Mouse (Mus musculus): ENCODE results near the gene Lrrc8d. TPM values are rescaled to one million over a fixed set of nuclear protein-coding genes. Genes with fewer than 3 reads are reported as not detected.

Gene Lrrc8d
- total and polyA plus RNA-seq, 3 experiments, result 11.4 to 258 (median 21.9) TPM

DNA sequence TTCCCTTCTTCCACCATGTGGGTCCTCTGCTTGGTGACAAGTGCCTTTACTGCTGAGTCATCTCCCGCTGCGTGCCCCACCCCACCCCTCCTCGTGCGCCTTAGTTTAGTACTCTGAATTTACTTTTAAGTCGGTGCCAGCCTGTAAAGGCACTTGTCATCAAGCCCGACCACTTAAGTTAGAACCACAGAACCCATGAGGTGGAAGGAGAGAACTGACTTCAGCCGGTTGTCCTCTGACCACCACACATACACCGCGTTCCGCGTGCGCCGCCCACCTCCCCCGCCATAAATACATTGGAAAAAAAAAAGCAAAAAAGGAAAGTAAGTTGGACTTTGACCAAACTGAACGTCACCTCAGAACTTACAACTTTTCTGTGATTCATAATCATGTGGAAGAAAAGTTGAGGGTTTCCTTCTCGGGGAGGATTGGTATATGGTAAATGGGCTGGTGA is 31.4 kb downstream of the Lrrc8d start (continued):
- peak; percentile 93 for TF ChIP-seq GABPA (IDR thresholded peaks at IDR 0.05; ENCODE audit: low read depth, low read length)
- TF ChIP-seq TCF12 (IDR thresholded peaks at IDR 0.05; ENCODE audit: low read depth, low read length), result peak; percentile 11; the same call in 1 of the 2 replicates
- TF ChIP-seq EP300 (IDR thresholded peaks at IDR 0.05; ENCODE audit: low read depth in 1 of 2, low read length in 2 of 2), result peak in 1 of 2 experiments; percentile 50; a peak in 1 of 4 replicates

DNA sequence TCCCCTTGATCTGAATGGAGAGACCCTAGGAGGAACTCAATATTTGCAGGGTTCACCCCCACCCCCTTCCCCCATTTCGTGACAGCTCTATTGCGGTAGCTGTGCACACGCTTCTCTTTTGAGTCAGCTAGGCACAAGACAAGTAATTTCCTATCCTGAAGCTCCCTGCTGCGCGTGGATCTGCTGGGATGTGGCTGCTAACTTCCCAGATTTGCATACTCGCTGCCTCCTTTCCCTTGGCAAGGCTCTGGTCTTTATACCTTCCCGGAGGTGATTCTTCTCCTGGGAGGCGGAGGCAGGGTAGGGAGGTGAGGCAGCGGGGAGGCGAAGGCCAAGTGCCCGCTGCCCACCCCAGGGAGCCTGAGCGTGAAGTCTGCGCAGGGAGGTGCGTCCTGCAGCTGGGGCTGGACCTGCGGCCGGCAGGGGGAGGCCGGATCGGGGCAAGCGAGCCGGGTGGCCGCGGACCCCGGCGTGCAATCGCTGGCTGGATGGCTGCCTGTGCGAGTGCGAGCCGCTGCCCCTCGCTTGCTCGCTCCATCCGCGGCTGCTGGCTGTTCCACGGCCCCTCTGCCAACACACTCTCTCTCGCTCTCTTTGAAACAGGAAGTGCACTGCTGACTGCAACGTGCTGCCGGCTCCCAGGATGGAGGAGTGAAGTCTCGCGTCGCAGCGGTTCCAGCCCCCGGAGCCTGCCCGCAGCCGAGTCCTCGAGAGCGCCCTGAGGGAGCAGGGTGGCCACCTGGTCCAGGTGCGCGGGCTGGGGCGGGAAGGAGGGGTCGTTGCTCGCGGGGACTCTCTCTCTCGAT is 32.1 kb downstream of the Lrrc8d start:
- peak overlapping the region; percentile 86 for H3K9ac ChIP-seq (ENCODE audit: control insufficient read depth, low read depth, low read length, poor library complexity, severe bottlenecking)
- peak overlapping the region; percentile 79 for H3K27ac ChIP-seq (ENCODE audit: control insufficient read depth, low read depth, low read length)
- H3K4me3 ChIP-seq (ENCODE audit: control insufficient read depth in 1 of 2, insufficient read depth in 1 of 2, low read depth in 2 of 2, low read length in 2 of 2), result peak overlapping the region; percentile 69 to 70
- peaks cover 43% of the 10 kb centered on the region for H3K79me2 ChIP-seq (ENCODE audit: control insufficient read depth, insufficient read depth, low read length, poor library complexity)
- no peaks in the 10 kb centered on the region for H3K27me3 ChIP-seq (ENCODE audit: control insufficient read depth in 1 of 2, insufficient read depth in 2 of 2, low read length in 2 of 2)
- peak; percentile 88 for DNase-seq (ENCODE audit: low read depth, low spot score)
- TF ChIP-seq SIN3A (IDR thresholded peaks at IDR 0.05; ENCODE audit: low read length), result peak; percentile 49; the same call in 1 of the 2 replicates
- no peak for TF ChIP-seq BHLHE40 (IDR thresholded peaks at IDR 0.05; ENCODE audit: borderline replicate concordance, low read depth, low read length)
- TF ChIP-seq ELF1 (IDR thresholded peaks at IDR 0.05; ENCODE audit: low read depth, low read length), result peak; percentile 82
- peak; percentile 57 for TF ChIP-seq TCF12 (IDR thresholded peaks at IDR 0.05; ENCODE audit: low read depth, low read length)
- peak; percentile 67 for TF ChIP-seq NELFE (IDR thresholded peaks at IDR 0.05; ENCODE audit: low read depth, low read length)
- peak; percentile 84 for TF ChIP-seq MAX (IDR thresholded peaks at IDR 0.05; ENCODE audit: low read length)
- TF ChIP-seq NRF1 (IDR thresholded peaks at IDR 0.05; ENCODE audit: insufficient read depth, low read depth, low read length, poor library complexity, severe bottlenecking), result peak; percentile 54; the same call in 1 of the 2 replicates
- no peak for TF ChIP-seq USF1 (IDR thresholded peaks at IDR 0.05; ENCODE audit: low read depth, low read length)
- TF ChIP-seq TBP (IDR thresholded peaks at IDR 0.05; ENCODE audit: low read depth, low read length), result peak; percentile 52; the same call in 1 of the 2 replicates
- peak; percentile 66 to 73 for TF ChIP-seq POLR2A (IDR thresholded peaks at IDR 0.05; ENCODE audit: control insufficient read depth in 1 of 2, insufficient read depth in 1 of 2, low read depth in 1 of 2, low read length in 2 of 2, poor library complexity in 1 of 2)
- TF ChIP-seq TAL1 (IDR thresholded peaks at IDR 0.05; ENCODE audit: low read length), result no peak
- TF ChIP-seq HCFC1 (IDR thresholded peaks at IDR 0.05; ENCODE audit: low read depth, low read length), result peak; percentile 51; the same call in 1 of the 2 replicates
- TF ChIP-seq POLR2AphosphoS5 (IDR thresholded peaks at IDR 0.05; ENCODE audit: borderline replicate concordance, low read depth, low read length), result no peak
- TF ChIP-seq MYC (IDR thresholded peaks at IDR 0.05; ENCODE audit: low read depth, low read length), result peak; percentile 75
- TF ChIP-seq MAZ (IDR thresholded peaks at IDR 0.05; ENCODE audit: low read depth, low read length), result 0 out of 2 replicates have a peak, but pooled peaks have one; percentile 42
- 0 out of 2 replicates have a peak, but pooled peaks have one; percentile 20 for TF ChIP-seq ETS1 (IDR thresholded peaks at IDR 0.05; ENCODE audit: low read depth, low read length)
- peak; percentile 83 for TF ChIP-seq MXI1 (IDR thresholded peaks at IDR 0.05; ENCODE audit: low read depth, low read length)
- H3K36me3 ChIP-seq (ENCODE audit: control insufficient read depth in 1 of 2, insufficient read depth in 2 of 2, low read length in 2 of 2), result peaks cover 0 to 38% of the 10 kb centered on the region in 2 experiments; a peak in 2 of 4 replicates
- no peaks in the 10 kb centered on the region for H3K9me3 ChIP-seq (replicated peaks; ENCODE audit: insufficient read depth, low read length)
- H3K4me1 ChIP-seq (ENCODE audit: control insufficient read depth in 1 of 2, insufficient read depth in 2 of 2, low read length in 2 of 2), result peaks cover 14 to 31% of the 10 kb centered on the region in 2 experiments

All from MEL (cell line).